Mouse (Mus musculus) testis, postnatal 10 days (tissue): ENCODE data around the gene Usp4.

Experiments used
- DNase-seq: peaks from one replicate; pipeline ENCODE4 v3.0.0; 2021; ENCODE audit warnings: low spot score

Gene Usp4

DNA sequence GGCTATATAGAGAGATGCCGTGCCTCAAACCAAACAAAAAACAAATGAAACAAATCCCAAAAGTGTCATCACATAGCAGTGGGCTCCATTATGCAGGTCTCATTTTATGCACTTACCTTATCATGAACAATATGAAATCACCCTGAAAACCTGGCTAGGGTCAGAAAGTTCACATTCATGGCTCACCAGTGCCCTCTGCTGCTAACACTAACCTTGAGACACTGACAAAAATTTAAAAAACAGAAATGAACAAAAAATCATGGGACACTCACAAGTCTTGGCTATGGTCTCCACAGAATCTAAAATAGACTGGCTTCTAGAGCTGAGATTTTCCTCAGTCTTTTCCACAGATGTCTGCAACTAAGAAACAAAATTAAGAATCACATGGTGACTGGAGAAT is 64.6 kb downstream of the Usp4 start:
- DNase-seq = peak; percentile 69

DNA sequence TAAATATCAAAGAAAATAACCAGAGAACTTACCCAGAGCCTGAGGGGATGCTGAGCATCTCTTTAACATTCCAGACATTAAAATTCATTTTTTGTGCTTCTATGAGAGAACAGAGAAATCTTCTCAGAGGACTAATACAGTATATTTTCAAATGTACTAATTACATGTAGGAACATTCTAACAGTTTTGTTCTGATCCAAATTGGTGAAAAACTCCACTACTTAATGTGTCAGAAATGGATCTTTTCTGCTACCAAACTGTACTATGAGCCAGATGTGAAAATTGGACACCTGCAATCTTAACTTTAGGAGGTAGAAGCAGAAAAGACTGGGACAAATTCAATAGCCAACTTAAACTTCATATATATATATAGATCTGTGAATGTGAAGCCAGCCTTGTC is 80.7 kb downstream of the Usp4 start, which contains the start of gene Ccdc36:
Gene Ccdc36, minus strand, starts transcription at position 101 of the 400 bp plus-strand sequence.
- no peak for DNase-seq

DNA sequence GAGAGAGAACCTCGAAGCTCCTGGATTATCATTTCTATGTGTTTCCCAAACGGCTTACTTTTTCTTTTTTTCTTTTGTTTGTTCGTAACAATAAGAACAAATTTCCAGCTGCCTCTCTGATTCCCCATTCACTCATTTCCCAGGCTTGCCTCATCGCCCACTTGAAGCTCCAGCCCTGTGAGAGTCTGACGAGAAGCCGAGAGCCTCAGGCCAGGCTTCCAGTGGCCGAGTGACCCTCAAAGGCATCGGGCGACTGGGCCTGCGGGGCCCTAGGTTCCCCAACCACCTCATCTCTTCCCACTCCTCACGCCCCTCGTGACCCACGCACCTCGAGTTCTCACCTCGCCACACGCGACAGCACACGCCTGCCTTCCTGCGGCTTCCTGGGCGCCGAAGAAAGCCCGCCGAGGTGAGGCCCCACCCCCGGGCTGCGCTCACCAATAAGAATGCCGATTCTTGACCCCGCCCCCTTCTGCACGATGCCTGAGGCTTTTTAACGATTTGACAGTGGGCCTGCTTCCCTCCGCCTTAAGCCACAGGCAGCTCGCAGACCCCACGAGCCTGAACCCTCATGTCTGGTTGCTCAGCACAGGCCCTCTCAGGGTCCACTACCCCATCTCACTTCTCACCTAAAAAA is 83.9 kb downstream of the Usp4 start:
- DNase-seq = peak; percentile 76

DNA sequence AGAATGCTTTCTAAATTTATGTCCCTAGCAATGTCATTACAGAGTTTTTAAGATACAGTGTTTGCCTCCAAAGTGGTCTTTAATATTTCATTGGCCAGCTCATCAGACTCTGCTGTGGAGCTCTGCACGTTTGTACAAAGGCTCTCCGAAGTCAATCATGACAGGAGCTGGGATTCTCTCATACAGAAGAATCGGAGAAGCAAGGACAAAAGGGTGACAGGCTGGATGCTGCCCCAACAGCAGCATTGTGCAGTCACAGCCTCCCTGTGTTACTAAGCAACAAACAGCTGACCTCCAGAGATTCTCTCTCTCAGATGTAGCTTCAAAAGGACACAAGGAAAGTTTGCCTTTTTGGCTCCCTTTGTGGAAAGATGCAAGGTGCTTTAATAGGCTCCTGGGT is 88.5 kb downstream of the Usp4 start, which contains the start of gene BC048562:
Gene BC048562, plus strand, starts transcription at position 301 of the 400 bp plus-strand sequence.
- DNase-seq = no peak

DNA sequence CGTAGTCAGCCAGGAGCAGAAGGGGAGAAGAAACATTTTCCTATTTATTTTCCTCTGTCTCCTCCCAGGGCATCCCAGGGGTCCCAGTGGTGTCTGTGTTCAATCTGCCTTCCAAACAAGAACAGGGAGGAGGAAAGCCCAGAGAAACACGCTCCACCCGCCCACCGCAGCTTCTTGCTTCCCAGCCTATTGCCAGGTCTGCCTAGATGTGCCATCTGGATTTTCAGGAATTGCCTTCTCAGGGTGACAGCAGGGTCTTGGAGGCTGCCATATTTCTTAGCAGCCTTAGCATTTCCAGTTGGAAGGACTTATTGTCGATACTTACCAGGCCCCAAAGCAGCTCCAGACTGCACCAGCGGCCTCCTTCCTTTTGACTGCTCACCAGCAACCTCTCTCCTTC is 91.5 kb downstream of the Usp4 start:
- DNase-seq = no peak

DNA sequence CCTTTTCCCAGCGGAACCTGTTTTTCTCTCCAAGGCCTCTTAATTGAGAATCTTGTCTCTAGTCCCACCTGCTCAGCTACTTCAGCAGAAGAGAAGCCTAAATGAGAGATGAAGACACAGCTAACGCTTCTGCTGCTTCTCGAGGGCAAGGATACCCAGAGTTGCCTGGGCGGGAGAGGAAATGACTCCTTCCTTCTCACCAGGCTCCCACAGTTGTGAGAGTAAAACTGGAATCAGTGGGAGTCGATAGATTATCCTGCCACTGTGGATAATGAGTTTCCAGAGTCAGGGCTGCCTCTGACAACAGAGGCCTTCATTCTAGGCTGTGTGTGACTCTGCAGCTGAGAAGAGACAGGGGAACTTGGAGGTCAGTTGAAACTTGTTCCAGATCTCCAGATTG is 92.8 kb downstream of the Usp4 start:
- no peak for DNase-seq

DNA sequence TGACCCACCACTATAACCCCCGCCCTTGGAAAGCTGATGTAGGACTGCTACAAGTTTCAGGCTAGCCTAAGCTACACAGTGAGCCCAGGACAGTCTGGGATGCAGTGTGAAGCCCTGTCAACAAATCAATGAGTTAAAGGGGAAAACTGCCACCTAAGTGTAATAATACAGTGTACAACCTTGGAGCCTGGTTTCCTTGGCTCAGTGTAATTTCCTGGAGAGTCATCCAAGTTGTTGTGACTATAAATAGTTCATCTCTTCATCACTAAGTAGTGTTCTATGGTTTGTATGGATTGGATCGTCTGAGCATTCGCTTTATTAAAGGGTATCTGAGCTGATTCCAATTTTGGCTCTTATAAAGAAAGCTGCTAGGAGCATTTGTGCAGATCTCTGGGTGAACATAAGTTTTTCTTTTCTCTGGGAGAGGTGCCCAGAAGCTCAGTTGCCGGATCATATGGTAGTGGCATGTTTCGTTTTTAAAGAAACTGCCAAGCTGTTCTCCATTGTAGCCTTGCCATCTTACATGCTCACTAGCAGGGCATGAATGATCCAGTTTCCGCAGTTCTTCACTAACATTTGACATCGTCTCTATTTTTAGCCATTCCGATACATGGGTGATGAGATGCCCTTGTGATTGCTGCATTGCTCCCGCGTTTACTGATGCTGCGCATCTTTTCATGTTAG is 93.7 kb downstream of the Usp4 start:
- no peak for DNase-seq
